Mouse (Mus musculus) granulocyte monocyte progenitor cell, adult 5-6 weeks (primary cell): ENCODE results near the gene Ring1. TPM values are rescaled to one million over a fixed set of nuclear protein-coding genes. Genes with fewer than 3 reads are reported as not detected.

Experiments
- ATAC-seq: replicated peaks from 2 replicates; pipeline ENCODE4 v1.8.0; 2016; ENCODE audit warnings: mild to moderate bottlenecking, moderate TSS enrichment, inconsistent platforms; ENCODE audit not compliant: poor library complexity, severe bottlenecking
- total RNA-seq, 2 experiments: library from RNA; stranded (forward) in 1 of 2; stranded (reverse) in 1 of 2; fragments of 200-712, 200-1000 nt in 1 of 2; fragments of >200 nt in 1 of 2; fragmentation: Nextera tagmentation in 1 of 2; gene quantifications; 2 replicates each; pipeline ENCODE4 v1.2.3; 2014 to 2017

Gene Ring1
- total RNA-seq (2014; fragmentation: Nextera tagmentation) (14.5 and 19.8 TPM in 2 replicates), total RNA-seq (2017) (9.9 and 14.0 TPM in 2 replicates)

GRCm38 (mm10) chr17:34024317-34024821 is at the start of gene Ring1:
Ring1 (minus strand) TSS chr17:34024680.
- peak; percentile 36 for ATAC-seq

- peak; percentile 76 for ATAC-seq
These were observed 47.6 kb upstream of the Ring1 start for GRCm38 (mm10) chr17:34072091-34072490.

- peak; percentile 43 for ATAC-seq
These were observed 44.4 kb upstream of the Ring1 start for GRCm38 (mm10) chr17:34068864-34069263.

GRCm38 (mm10) chr17:34057224-34057623 is 32.7 kb upstream of the Ring1 start:
- peak; percentile 84 for ATAC-seq

GRCm38 (mm10) chr17:34047404-34048050 is 23.0 kb upstream of the Ring1 start:
- ATAC-seq, result peak; percentile 84

GRCm38 (mm10) chr17:34045941-34046340 is 21.5 kb upstream of the Ring1 start:
- ATAC-seq, result no peak

GRCm38 (mm10) chr17:34039562-34040450 is 15.3 kb upstream of the Ring1 start:
- ATAC-seq, result peak; percentile 29; the same call in 1 of the 2 replicates

GRCm38 (mm10) chr17:34038878-34039561 is 14.5 kb upstream of the Ring1 start, which contains the start of gene Col11a2:
Col11a2 (plus strand) TSS chr17:34039437.
- ATAC-seq, result no peak; the same call in 1 of the 2 replicates

- no peak for ATAC-seq
These were observed 14.0 kb upstream of the Ring1 start for GRCm38 (mm10) chr17:34038440-34038839.

GRCm38 (mm10) chr17:34037241-34037640 is 12.8 kb upstream of the Ring1 start:
- no peak for ATAC-seq

GRCm38 (mm10) chr17:34036647-34037046 is 12.2 kb upstream of the Ring1 start:
- ATAC-seq, result no peak

- ATAC-seq, result no peak
These were observed 11.0 kb upstream of the Ring1 start for GRCm38 (mm10) chr17:34035517-34035916.

- ATAC-seq, result 0 out of 2 replicates have a peak, but pooled peaks have one; percentile 9
These were observed 9.6 kb upstream of the Ring1 start for GRCm38 (mm10) chr17:34034064-34034463.

- ATAC-seq, result no peak
These were observed 9.0 kb upstream of the Ring1 start for GRCm38 (mm10) chr17:34033441-34033840.

GRCm38 (mm10) chr17:34032806-34033205 is 8.3 kb upstream of the Ring1 start:
- peak; percentile 6; the same call in 1 of the 2 replicates for ATAC-seq

GRCm38 (mm10) chr17:34032174-34032632 is 7.7 kb upstream of the Ring1 start:
- no peak for ATAC-seq

- peak; percentile 52 for ATAC-seq
These were observed 7.1 kb upstream of the Ring1 start, which contains the start of the genes Slc39a7 and Rxrb for GRCm38 (mm10) chr17:34031465-34032173. Slc39a7 (minus strand) TSS chr17:34031682. Rxrb (plus strand) TSS chr17:34031812.

GRCm38 (mm10) chr17:34030861-34031326 is 6.4 kb upstream of the Ring1 start:
- ATAC-seq, result no peak

- ATAC-seq, result no peak
These were observed 5.6 kb upstream of the Ring1 start for GRCm38 (mm10) chr17:34029890-34030595.
